Mouse (Mus musculus) neural tube, embryonic 13.5 days (tissue): ENCODE measurements at regions not wholly inside any gene's neighbourhood (a gene's known extent, or its start where the extent isn't known, plus 50 kb on each side); places are given as distances from the start of the nearest gene placed in this dataset.
A peak's percentile ranks its signal among the peaks of the same experiment; 100 is the strongest.

Experiments
- ATAC-seq: fragments of 200-750 bp; cut with Nextera tagmentation; 2 replicates; pipeline ENCODE4 v1.8.0; 2017; ENCODE audit warnings: low read depth, mild to moderate bottlenecking, moderate TSS enrichment, moderate library complexity
- H3K27ac ChIP-seq: fragments of 300-500 bp; sonication (generic); replicated peaks from 2 replicates; pipeline ENCODE4 v1.5.1; 2015; ENCODE audit warnings: moderate library complexity, mild to moderate bottlenecking, inconsistent platforms
- H3K27me3 ChIP-seq: fragments of 300-500 bp; sonication (generic); 2 replicates; pipeline ENCODE4 v1.6.1; 2015; ENCODE audit warnings: mild to moderate bottlenecking, inconsistent platforms
- H3K36me3 ChIP-seq: fragments of 300-500 bp; sonication (generic); 2 replicates; pipeline ENCODE4 v1.6.1; 2015; ENCODE audit warnings: mild to moderate bottlenecking, inconsistent platforms
- H3K4me1 ChIP-seq: fragments of 300-500 bp; sonication (generic); replicated peaks from 2 replicates; pipeline ENCODE4 v1.6.1; 2015; ENCODE audit warnings: inconsistent platforms
- H3K4me2 ChIP-seq: fragments of 300-500 bp; sonication (generic); 2 replicates; pipeline ENCODE4 v1.6.1; 2015; ENCODE audit warnings: inconsistent platforms, mild to moderate bottlenecking, moderate library complexity
- H3K4me3 ChIP-seq: fragments of 300-500 bp; sonication (generic); 2 replicates; pipeline ENCODE4 v1.5.1; 2015; ENCODE audit warnings: mild to moderate bottlenecking, inconsistent platforms
- H3K9ac ChIP-seq: fragments of 300-500 bp; sonication (generic); 2 replicates; pipeline ENCODE4 v1.6.1; 2015; ENCODE audit warnings: moderate library complexity, mild to moderate bottlenecking, inconsistent platforms
- H3K9me3 ChIP-seq: fragments of 300-500 bp; sonication (generic); 2 replicates; pipeline ENCODE4 v1.6.1; 2016; ENCODE audit warnings: inconsistent platforms
- WGBS: fragments of 180-500 bp; shearing (Covaris S2); methylation state at CpG from one replicate; pipeline ENCODE4 v1.1.7; 2015; 5-methylcytosine and 5-hydroxymethylcytosine counted together

DNA sequence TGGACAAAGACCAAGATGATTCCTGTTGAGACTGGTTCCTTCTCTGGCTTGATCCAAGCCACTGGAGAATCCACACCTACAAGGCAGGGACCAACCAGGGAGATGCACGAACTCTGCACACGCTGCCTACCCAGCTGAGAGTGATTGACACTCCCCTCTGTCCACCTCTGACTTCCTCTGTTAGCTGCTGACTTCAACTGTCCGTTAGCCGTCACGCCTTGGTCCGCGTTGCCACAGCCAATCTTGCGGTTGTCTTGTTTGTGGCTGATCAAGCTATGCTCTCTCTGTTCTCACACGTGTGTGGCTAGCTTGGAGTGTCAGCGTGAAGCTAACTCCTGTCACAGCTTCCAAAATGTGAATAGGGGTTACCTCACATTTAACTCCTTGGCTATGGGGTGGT is 186.3 kb upstream of the Rpl38 start:
- 85% methylated on average over 10 of the region's 10 CpGs for WGBS
- ATAC-seq, result no peak
- Histone ChIP-seq H3K27me3 (peaks cover under 1% of the 10 kb centered on the region; the same call in 1 of the 2 replicates), H3K4me3 (no peak overlapping the region), H3K9me3 (no peaks in the 10 kb centered on the region), H3K4me2 (no peak overlapping the region), H3K36me3 (no peaks in the 10 kb centered on the region), H3K9ac (no peak overlapping the region), H3K4me1 (peaks cover 28% of the 10 kb centered on the region), H3K27ac (no peak overlapping the region)

DNA sequence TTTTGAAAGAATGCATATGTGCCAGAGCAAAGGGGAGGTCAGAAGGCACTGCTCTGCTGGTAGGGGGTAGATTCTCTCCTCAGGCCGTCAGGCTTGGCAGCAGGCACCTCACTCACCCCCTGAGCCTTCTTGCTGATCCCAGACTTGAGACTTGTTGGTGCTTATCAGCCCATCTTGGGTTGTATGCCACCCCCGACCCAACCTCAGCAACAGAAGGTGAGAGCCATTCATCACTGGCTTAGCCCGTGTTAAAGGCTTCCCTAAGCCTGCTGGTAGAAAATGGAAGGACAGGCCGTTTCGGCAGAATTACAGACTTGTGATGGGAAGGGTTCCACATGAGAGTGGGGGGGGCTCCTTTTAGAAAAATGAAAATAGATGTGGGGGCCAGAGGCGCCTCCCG is 187.3 kb upstream of the Rpl38 start:
- Histone ChIP-seq H3K4me3 (no peak overlapping the region), H3K27ac (no peak overlapping the region), H3K9ac (no peak overlapping the region), H3K36me3 (no peaks in the 10 kb centered on the region), H3K9me3 (no peaks in the 10 kb centered on the region), H3K4me1 (peaks cover 18% of the 10 kb centered on the region), H3K4me2 (no peak overlapping the region), H3K27me3 (peaks cover 4% of the 10 kb centered on the region; the same call in 1 of the 2 replicates)
- no peak for ATAC-seq
- 66% methylated on average over 7 of the region's 7 CpGs for WGBS

DNA sequence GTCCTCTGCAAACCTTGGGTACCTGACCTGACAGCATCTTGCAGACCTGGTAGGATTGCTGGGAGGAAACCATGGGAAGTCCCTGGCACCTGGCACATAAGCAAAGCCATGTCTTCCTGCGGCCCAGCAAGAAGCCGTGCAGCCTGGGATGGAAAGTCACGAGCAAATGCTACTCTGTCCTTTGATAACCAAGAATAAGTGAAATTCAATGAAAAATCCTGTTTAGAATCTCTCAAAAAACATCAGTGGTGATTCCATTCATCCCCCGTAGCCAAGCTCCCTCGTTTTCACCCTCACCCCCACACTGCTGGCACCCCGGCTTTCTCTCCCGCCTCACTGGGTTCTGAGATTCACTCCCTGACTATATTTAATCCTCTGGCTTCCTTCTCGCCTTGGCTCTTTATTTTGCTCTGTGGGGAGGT is 188.2 kb upstream of the Rpl38 start:
- Histone ChIP-seq H3K4me3 (no peak overlapping the region), H3K4me2 (no peak overlapping the region), H3K27ac (no peak overlapping the region), H3K36me3 (no peaks in the 10 kb centered on the region), H3K9ac (no peak overlapping the region), H3K4me1 (peaks cover 21% of the 10 kb centered on the region), H3K27me3 (peaks cover 4% of the 10 kb centered on the region; the same call in 1 of the 2 replicates), H3K9me3 (no peaks in the 10 kb centered on the region)
- no peak for ATAC-seq
- 77% methylated on average over 8 of the region's 8 CpGs for WGBS

DNA sequence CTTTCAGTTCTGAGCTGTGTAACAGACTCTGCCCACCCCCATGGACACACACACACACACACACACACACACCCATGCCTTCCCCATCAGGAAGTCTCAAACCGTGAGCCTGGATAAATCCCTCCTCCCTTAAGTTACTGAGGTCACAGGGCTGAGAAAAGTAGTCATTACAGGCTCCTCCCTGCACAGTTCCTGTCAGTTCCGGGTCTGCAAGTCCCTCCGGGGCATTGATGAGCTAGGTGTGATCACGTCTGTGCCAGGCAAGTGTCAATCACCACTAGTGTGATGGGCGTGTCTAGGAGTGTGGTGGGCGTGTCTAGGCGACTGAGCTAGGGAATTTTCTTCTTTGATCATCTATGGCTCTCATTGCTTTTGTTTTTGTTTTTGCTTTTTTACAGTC is 189.6 kb upstream of the Rpl38 start:
- Histone ChIP-seq H3K4me1 (peaks cover 8% of the 10 kb centered on the region), H3K9me3 (no peaks in the 10 kb centered on the region), H3K27me3 (peaks cover 4% of the 10 kb centered on the region; the same call in 1 of the 2 replicates), H3K9ac (no peak overlapping the region), H3K36me3 (no peaks in the 10 kb centered on the region), H3K4me3 (no peak overlapping the region), H3K27ac (no peak overlapping the region), H3K4me2 (peak overlapping the region; percentile 14; the same call in 1 of the 2 replicates)
- WGBS, result 6% methylated on average over 7 of the region's 7 CpGs
- no peak for ATAC-seq

DNA sequence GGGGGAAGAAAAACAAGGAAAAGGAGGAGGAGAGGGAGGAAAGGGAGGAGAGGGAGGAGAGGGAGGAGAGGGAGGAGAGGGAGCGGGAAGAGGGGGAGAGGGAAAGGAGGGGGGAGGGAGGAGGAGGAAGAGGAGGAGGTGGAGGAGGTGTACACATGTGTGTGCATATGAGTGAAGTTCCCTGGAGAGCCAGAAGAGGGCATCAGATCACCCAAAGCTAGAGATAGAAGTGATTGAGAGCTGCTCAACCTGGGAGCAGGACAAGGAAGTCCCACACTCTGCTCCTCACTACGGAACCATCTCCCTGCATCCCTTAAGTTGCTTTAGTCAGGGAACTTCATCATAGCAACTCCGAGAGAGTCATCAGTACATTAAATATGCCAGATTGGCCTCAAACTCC is 191.0 kb upstream of the Rpl38 start:
- 60% methylated on average over 3 of the region's 3 CpGs for WGBS
- Histone ChIP-seq H3K9ac (no peak overlapping the region), H3K9me3 (no peaks in the 10 kb centered on the region), H3K4me2 (no peak overlapping the region), H3K27ac (no peak overlapping the region), H3K4me3 (no peak overlapping the region), H3K36me3 (no peaks in the 10 kb centered on the region), H3K4me1 (peaks cover 19% of the 10 kb centered on the region), H3K27me3 (peaks cover 4% of the 10 kb centered on the region; the same call in 1 of the 2 replicates)
- no peak for ATAC-seq

DNA sequence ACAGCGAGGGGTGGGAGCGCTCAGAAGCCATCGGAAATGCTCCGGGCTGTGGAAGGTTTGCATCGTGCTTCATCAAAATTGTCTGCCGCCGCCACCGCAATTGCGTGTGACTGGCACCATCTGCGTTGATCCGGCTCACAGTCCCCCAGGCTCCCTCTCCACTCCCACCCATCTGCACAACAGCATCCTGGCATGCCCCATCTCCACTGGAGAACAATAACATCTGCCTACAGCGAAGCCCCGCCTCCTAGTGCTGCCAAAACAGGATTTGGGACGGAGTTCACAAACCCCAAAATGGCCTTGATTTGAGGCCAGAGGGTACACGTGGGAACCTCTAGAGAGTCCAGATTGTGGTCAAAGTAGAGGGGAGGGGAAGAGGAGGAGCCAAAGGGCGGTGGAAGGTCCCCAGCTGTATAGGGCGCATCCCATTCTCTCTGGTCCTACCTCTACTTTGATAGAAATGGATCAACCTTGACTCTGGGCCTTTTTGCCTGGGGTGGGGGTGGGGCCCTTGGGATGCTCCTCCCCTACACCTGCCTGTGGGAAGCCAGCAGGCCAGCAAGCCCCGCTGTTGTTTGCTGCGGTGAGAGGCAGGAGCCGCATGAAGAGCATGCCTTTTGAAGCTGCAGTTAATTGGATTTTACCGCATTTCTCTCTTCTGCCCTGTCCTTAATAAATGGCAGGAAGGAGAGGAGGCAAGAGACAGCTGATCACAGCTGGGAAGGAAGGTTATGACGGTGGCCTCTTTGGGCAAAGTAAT is 195.6 kb upstream of the Rpl38 start:
- 7% methylated on average over 22 of the region's 22 CpGs for WGBS
- Histone ChIP-seq H3K4me1 (peaks cover 42% of the 10 kb centered on the region), H3K27me3 (peaks cover 4% of the 10 kb centered on the region; the same call in 1 of the 2 replicates), H3K9me3 (no peaks in the 10 kb centered on the region), H3K36me3 (no peaks in the 10 kb centered on the region), H3K4me2 (peak overlapping the region; percentile 32), H3K4me3 (no peak overlapping the region), H3K9ac (no peak overlapping the region), H3K27ac (peak overlapping the region; percentile 87)
- peak; percentile 65 for ATAC-seq

DNA sequence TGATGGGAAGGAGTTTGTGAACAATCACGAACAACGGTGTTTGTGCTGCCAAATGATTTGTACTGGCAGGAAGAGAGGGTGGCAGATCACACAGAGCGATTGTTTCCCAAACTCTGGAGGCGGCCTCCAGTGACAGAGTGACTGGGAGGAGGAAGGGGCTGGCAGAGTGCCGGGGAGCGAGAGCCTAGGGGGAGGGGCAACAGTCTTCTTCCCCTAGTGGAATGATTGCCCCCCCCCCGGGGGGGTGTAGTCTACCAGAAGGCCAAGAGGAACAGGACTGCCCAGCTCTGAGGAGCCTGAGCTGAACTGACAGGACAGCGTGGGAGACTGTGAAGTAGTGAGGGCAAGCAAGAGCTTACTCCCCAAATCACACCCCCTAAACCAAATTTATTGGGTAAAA is 199.9 kb upstream of the Rpl38 start:
- WGBS, result 1% methylated on average over 8 of the region's 8 CpGs

DNA sequence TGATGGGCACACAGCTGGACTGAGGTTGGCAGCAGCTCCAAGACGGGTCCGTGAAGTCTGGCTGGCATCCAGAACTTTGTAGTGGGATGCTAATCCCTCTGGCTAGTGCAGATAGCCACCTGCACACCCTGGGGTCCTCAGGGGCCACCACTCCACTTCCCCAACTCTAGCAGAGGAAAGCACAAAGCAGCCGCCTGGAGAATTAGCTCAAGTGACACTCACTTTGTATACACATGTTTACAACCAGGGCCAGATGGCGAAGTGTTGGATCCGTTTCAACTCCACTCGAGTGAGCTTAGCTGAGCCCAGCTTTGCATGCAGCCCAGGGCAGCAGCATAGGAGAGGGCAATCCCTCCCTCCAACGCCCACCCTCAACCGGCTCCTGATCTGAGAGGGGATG is 200.5 kb upstream of the Rpl38 start:
- Histone ChIP-seq H3K27me3 (peaks cover 3% of the 10 kb centered on the region; the same call in 1 of the 2 replicates), H3K9me3 (no peaks in the 10 kb centered on the region), H3K9ac (no peak overlapping the region), H3K36me3 (no peaks in the 10 kb centered on the region), H3K4me2 (peak overlapping the region; percentile 35), H3K27ac (peak overlapping the region; percentile 92), H3K4me3 (no peak overlapping the region), H3K4me1 (peaks cover 59% of the 10 kb centered on the region)
- 6% methylated on average over 8 of the region's 8 CpGs for WGBS
- ATAC-seq, result peak; percentile 79

More for the DNA sequence above, 199.9 kb upstream of the Rpl38 start:
- Histone ChIP-seq H3K27me3 (peaks cover 3% of the 10 kb centered on the region; the same call in 1 of the 2 replicates), H3K4me2 (peak overlapping the region; percentile 35; the same call in 1 of the 2 replicates), H3K4me1 (peaks cover 65% of the 10 kb centered on the region), H3K36me3 (no peaks in the 10 kb centered on the region), H3K4me3 (no peak overlapping the region), H3K27ac (peak overlapping the region; percentile 92), H3K9me3 (no peaks in the 10 kb centered on the region), H3K9ac (peak overlapping the region; percentile 43; the same call in 1 of the 2 replicates)
- ATAC-seq, result peak; percentile 62; the same call in 1 of the 2 replicates

DNA sequence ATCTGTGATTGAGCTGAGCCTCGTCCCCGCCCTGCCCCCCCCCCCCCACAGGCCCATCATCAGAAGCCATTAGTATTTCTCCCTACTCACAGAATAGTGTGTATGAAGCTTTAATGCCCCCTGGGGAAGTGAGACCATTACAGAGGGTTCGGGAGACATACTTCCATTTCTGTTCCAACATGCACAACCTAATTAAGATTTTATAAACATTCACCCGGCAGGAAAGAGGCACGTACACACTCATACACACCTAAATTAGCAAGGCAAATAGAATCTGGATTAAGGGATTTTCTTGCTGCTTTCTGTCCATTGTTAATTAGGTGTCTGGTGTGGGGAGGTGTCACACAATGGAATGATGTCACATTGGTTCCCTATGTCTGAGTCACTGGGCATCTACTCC is 202.8 kb upstream of the Rpl38 start:
- H3K4me3 ChIP-seq, result no peak overlapping the region
- WGBS, result 38% methylated on average over 5 of the region's 5 CpGs
- peak overlapping the region; percentile 92 for H3K27ac ChIP-seq
- H3K36me3 ChIP-seq, result no peaks in the 10 kb centered on the region
- no peak overlapping the region for H3K9ac ChIP-seq
- 0 out of 2 replicates have a peak, but pooled peaks have one; percentile 17 for ATAC-seq
- H3K4me1 ChIP-seq, result peaks cover 45% of the 10 kb centered on the region
- H3K9me3 ChIP-seq, result no peaks in the 10 kb centered on the region
- peaks cover 3% of the 10 kb centered on the region; the same call in 1 of the 2 replicates for H3K27me3 ChIP-seq
- no peak overlapping the region for H3K4me2 ChIP-seq

DNA sequence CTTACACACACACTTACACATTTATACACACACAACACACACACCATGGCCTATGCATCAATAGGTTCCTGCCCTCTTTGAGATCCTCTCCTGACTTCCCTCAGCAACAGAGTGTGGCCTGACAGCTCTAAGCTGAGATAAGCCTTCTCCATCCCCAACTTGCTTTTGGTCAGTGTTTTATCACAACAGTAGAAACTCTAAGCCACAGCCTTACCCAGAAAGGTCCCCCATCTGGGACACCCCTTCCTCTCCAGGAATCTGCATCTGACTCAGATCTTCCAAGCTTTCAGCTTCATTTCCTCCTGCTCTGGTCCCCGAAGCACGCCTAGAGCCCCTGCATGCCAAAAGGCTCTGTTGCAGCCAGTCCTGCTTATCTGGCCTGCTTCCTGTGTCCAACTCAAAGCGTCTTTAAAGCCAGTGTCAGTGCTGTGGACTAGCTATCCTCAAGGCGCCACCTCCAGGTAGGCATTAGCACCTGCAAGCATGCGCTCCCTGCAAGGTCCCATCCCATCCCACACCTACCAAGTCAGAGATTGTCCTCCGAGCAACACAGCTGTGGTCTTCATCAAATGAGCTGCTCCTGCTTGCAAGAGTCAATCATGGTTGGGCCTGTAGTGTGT is 205.5 kb upstream of the Rpl38 start:
- Histone ChIP-seq H3K27ac (no peak overlapping the region), H3K36me3 (no peaks in the 10 kb centered on the region), H3K27me3 (peaks cover 3% of the 10 kb centered on the region; the same call in 1 of the 2 replicates), H3K9me3 (no peaks in the 10 kb centered on the region), H3K4me2 (no peak overlapping the region), H3K4me1 (peaks cover 33% of the 10 kb centered on the region), H3K4me3 (no peak overlapping the region), H3K9ac (no peak overlapping the region)
- WGBS, result 28% methylated on average over 6 of the region's 6 CpGs
- no peak for ATAC-seq

DNA sequence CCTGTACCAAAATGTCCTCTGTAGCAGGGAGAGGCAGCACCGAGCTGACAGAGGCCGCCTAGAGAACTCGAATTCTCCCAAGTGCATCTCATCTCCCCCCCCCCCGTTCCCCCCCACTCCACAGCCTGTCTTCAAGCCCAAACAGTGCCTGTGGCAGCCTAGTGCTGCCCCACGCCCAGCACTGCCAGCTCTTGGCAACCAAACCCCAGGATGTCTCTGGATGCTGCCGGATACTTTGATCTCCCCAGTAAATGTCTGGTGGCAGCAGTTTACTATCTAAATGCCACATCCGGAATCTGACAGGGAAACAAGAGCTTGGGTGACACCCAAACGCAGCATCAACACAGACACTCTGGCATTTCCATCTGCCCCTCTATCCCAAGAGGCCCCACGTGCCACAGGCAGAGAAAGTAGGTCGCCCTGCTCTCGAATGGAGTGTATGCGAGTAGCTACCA is 213.4 kb upstream of the Rpl38 start:
- Histone ChIP-seq H3K9ac (no peak overlapping the region), H3K27me3 (no peaks in the 10 kb centered on the region; the same call in 1 of the 2 replicates), H3K9me3 (no peaks in the 10 kb centered on the region), H3K4me2 (no peak overlapping the region), H3K4me3 (no peak overlapping the region), H3K36me3 (no peaks in the 10 kb centered on the region), H3K27ac (no peak overlapping the region), H3K4me1 (0 out of 2 replicates have a peak, but pooled peaks cover 8% of the 10 kb centered on the region)
- WGBS, result 60% methylated on average over 12 of the region's 12 CpGs
- no peak for ATAC-seq

DNA sequence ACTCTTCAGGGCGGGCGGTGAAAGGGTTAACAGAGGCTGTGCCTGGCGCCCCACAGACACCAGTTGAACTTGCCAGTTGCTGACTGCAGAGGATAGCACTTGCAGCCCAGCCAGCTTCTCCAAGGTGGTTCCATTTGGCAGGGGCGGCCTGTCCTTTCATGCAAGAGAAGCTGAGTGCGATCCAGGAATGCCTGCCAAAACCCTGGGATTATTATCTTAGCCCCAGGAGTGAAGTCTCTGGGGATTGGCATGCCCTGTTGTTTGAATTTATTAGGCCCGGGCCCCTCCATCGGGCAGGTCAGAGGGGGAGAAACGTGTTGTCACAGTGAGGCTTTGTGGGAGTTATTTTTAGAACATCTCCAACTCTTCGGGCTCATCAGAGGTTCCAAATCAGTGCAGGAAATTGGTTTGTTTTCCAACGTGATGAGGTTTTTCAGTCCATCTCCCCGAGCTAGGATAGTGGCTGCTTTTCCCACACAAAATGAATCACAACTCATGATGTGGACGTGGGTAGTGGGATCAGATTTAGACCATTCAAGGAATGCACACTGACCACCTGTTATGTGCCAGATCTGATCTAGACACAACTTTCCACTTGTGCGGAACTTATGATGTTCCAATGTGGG is 219.4 kb upstream of the Rpl38 start:
- H3K4me1 ChIP-seq, result peaks cover 49% of the 10 kb centered on the region
- H3K9ac ChIP-seq, result no peak overlapping the region
- no peak overlapping the region for H3K4me2 ChIP-seq
- H3K36me3 ChIP-seq, result no peaks in the 10 kb centered on the region
- no peak overlapping the region for H3K4me3 ChIP-seq
- ATAC-seq, result 0 out of 2 replicates have a peak, but pooled peaks have one; percentile 13
- H3K27ac ChIP-seq, result 0 out of 2 replicates have a peak overlapping the region, but pooled peaks have one; percentile 3
- peaks cover 9% of the 10 kb centered on the region; the same call in 1 of the 2 replicates for H3K27me3 ChIP-seq
- 40% methylated on average over 13 of the region's 13 CpGs for WGBS
- H3K9me3 ChIP-seq, result no peaks in the 10 kb centered on the region
